Mouse (Mus musculus) MEL-GATA-1-ER (cell line): Measurements from ENCODE around the gene Ampd1.

Experiments used
- DNase-seq: peaks from one replicate; pipeline ENCODE4 v3.0.0-alpha.2; 2012; ENCODE audit warnings: low read depth; ENCODE audit errors: extremely low read depth

Ampd1 gene

DNA sequence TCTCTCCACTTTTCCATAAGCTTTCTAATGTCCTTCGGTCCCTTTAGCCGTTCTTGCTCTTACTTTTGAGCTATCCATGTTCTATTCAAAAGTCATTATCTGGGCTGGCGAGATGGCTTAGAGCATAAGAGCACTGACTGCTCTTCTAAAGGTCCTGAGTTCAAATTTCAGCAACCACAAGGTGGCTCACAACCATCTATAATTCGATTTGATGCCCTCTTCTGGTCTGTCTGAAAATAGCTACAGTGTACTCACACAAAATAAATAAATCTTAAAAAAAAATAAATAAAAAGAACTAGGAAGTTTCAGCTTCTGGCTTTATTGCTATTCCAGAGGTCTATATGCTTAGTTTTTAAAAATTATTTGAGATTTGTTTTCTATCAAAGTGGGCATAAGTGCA lies 74.0 kb downstream of the Ampd1 start:
- no peak for DNase-seq

DNA sequence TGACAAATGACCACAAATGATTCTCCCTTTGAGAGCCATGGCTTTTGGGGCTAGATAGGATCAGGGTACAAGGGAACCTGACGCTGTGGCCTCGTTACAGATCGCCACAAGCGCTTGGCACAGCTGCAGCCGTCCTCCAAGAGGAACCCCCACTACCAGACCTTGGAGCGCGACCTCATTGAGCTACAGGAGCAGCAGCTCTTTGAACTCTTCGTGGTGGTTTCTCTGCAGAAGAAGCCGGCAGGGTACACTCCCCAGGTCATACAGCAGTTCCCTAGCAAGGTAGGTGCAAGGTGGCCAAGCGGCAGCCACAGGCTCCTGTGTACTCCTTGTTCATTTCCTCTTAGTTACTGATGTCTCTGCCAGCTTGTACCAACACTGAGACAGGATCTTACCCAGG lies 75.1 kb downstream of the Ampd1 start:
- DNase-seq: no peak
